Mouse (Mus musculus) megakaryocyte progenitor cell, adult 5-6 weeks (primary cell): Measurements from ENCODE around the gene Cetn3. TPM values are rescaled to one million over a fixed set of nuclear protein-coding genes. Genes with fewer than 3 reads are reported as not detected.

Source experiments
- ATAC-seq: replicated peaks from 2 replicates; pipeline ENCODE4 v1.8.0; 2016; ENCODE audit warnings: mild to moderate bottlenecking, moderate TSS enrichment, inconsistent platforms; ENCODE audit not compliant: poor library complexity
- total RNA-seq, 2 experiments: library from RNA; stranded (forward) in 1 of 2; stranded (reverse) in 1 of 2; fragments of 157-497, 149-512 nt in 1 of 2; fragments of 200-1000 nt in 1 of 2; gene quantifications; 2 replicates each; pipeline versions ENCODE4 v1.2.3 to v1.2.4; 2015 to 2017

The Cetn3 gene
- total RNA-seq, 2 experiments from 2014 or later: 221 to 388 TPM

DNA sequence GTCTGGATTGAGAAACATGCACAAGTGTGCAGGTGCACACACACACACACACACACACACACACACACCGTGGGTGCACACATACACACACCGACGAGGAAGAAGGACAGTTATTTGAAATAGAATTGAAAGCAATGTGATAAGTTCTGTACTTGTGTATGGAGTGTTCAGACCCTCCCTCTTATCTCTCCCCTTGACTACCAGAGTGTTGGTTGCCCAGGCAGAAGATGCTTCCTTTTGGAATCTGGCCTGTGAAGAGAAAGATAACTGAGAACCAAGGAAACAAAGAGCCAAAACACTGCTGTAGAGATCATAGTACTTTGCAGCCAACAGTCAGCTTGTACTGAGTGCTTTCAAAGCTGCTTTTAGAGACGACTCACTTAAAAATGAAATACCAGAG lies 20.8 kb downstream of the Cetn3 start:
- ATAC-seq: peak; percentile 20; the same call in 1 of the 2 replicates

DNA sequence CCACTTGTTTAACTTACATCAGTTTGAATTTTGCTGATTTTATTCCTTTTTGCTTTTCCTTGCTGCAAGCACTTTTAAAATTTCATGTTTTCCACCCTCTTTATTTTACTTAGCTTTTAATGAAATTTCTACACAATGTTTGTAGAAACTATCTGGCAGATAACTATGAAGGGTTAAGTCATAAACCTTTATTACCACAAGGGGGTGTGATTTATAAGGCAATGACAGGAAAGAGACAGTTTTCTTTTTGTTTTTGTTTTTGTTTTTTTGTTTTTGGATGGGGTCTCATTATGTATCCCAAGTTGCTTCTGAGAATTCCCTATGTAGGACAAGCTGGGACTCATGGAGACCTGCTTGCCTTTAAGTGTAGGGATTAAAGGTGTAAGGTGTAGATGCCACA lies 39.9 kb downstream of the Cetn3 start:
- ATAC-seq: no peak

DNA sequence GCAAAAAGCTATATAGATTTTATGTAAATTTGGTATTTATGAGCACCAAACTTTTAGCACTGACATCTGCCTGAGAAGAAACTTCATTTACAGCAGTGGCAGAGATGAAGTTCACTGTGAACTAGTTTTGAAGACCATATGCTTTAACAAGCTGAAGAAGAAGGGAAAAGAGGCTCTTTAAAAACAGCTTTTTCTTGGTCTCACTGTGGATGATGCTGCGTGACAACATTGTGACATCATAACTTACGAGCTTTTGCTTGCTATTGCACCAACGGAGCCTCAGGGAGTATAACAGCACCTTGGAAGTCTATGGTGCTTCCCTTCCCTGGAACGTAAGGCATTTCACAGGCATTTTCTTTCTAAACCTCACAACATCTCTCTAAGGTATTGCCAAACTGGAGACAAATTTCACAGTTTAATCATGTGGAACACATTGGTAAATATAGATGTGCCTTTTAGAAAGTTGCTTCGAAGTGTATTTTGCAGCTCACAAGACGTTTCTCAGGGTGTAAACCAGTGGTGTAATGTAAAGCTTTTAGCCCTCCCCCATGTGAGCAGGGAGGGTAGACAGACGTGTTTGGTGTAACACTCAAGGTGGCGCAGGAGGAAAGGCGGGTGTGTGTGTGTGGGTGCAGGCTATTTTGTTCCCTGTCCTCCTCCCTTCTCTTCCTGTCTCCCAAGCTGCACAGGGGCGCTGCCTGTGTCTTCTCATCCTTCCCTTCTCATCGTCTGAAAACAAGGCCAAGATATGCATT lies 41.9 kb downstream of the Cetn3 start:
- no peak for ATAC-seq

DNA sequence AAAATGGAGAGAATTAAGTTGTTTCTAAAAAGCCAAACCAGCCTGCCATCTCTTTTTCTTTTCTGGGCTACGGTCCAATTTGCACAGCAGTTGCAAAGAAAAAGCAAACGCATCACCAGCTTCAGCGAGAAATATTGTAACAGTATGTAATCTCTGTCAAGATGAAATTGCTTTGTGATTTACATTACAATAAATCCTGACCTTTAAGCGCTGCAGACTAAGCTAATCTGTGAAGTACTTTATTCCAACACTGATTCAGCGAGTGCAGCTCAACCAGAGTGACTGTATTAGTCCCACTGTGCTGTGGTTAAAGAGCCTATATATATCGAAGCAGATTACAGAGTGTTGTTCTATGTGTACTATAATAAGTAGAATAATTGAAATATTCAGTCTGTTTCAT lies 45.6 kb downstream of the Cetn3 start:
- ATAC-seq: no peak

DNA sequence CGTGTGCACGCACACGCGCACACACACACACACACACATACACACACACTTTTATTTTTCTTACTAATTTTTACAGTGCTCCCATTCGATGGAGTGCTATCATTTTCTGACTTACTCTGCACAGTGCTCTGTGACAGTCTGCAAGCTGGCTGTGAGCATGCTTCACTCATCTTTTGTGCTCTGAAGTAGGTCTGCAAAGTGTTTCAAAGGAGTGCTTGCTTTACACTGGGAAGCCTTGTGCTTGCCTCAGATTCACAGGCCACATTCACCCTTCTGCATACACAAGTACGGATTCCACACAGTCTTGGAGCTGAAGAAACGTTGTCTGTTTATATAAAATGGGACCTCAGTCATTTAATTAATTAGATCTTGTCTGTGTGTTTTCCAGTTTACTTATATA lies 49.0 kb downstream of the Cetn3 start:
- ATAC-seq: no peak

DNA sequence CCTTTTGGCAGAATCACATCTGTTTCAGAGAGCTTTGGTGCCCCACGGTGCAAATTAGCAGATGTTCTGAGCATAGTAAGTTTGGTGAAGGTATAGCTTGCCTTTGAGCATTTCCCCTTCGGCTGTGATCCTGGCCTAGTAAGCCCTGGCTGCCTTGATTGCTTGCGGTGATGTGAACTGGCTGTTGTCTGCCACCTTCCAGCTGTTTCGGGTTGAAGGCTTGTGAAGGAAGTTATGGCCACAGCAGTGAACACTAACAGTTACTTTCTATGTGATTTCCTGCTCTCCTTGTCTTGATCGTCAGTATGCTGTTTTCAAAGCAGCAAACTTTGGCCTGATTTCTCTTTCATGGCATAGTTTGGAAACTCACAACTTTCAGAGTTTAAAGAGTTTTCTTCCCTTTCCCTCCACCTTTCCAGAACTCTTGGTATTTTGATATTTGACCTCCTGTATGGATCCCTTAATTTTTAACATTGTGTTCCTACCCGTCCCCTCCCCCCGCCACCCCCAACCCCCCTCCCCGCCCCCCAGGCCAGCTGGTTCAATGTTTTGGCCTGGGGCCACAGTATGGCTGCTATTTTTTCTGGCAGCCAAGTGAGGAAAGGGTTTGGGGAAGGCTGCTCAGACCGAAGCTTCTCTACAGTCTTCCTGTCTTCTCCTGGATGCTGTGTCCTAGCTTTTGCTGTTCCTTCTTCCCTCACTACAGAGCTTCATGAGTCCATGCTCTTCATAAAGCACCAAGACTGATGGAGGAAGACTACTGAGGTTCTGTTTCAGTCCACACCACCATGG lies 53.7 kb downstream of the Cetn3 start:
- no peak for ATAC-seq

DNA sequence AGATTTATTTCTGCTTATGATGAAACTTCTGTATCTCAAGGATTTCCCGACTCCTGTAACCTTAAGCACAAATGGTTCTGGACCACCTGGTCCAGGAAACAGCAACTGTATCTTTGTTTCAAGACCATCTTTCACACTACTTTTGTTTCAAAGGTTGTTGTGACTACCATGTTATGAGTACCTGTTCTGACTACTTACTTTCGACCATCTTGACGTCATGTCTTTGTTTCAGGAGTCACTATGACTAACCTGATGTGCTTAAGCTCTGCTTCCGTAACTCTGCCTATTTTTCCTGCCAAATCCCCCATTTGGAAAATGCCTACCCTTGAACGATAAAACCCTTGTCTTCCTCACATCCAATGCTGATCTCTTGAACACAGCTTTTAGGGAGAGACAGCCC lies 55.1 kb downstream of the Cetn3 start:
- no peak for ATAC-seq

DNA sequence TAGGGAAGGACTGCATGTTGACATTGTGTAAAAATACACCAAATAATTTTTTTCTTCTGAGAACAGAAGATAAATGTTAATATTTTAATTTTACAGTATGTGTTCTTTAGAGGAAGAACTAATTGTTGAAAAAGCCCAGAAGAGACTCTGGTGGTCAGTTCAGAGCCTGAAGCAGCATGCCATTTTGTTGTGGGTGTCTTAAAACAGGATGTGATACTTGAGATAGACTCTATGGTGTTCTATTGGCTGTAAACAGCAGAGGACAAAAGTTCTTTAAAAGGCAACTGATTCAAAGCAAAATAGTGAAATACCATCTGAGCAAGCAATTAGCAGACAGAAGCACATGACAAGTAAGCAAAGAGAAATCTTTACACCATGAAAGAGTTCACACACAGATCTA lies 56.1 kb downstream of the Cetn3 start:
- ATAC-seq: no peak

DNA sequence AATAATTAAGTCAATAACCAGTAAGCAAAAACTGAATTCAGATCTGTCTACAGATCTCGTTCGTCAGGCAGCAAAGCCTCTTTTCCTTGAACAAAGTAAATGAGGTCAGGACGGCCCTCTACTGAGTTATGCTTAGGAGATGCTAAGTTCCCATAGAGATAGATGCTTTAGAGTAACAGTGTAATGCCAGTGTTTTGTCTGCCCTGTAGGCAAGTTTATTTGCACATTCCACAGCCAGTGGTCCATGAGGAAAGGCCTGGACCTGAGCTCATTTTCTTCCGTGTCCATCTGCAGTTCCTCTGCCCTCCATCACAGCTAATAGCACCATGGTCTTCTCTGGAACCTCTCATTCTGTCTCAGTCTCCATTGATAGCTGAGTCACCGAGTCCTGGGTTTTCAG lies 57.4 kb downstream of the Cetn3 start:
- no peak for ATAC-seq

DNA sequence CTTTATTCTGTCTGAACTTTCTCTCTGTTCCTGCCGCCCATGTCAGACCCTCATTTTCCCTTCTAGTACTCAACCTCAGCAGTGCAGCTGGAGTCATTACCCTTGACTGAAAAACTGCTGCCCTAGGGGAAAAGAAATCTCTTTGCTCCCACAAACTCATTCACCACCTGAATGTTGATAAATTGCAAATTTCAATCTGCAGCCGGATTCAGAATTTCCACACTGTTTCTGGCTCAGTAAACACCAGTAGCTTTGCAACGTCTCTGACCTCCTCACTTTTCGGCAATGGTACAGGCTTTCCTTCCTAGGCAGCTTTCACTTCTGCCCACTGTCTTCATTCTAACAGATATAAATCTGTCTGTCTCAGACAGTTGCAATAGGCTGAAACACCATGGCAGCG lies 57.8 kb downstream of the Cetn3 start:
- no peak for ATAC-seq

DNA sequence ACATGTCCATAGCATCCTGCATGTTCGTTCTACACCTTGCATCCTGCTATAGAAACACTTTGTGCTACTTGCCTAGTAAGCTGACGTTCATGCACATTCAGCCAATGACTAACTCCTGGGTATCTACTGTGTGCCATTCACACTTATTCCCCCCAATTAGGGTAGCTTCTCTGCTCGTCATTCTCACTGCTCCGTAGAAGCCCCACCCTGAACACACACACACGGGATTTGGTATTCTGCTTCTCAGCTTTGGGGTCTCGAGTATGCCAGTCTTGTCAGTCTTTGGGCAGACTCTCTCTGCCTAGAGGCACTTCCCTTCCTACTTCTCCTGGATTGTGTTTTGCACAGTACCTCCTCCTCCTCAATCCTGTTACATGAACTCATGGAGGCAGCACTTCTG lies 59.4 kb downstream of the Cetn3 start:
- no peak for ATAC-seq

Other genes starting within 250 kb of the Cetn3 start
- not detected in 2 replicates for gene Adgrv1, start 149.9 kb upstream of the Cetn3 start, total RNA-seq (2015)
- not detected in 2 replicates for gene Adgrv1, start 149.9 kb upstream of the Cetn3 start, total RNA-seq (2017)
- 21.0 and 24.8 TPM in 2 replicates for gene Lysmd3, start 125.4 kb upstream of the Cetn3 start, total RNA-seq (2015)
- gene Lysmd3, start 125.4 kb upstream of the Cetn3 start, total RNA-seq (2017): 13.5 and 17.7 TPM in 2 replicates
- 12.6 and 17.9 TPM in 2 replicates for gene Polr3g, start 72.1 kb upstream of the Cetn3 start, total RNA-seq (2015)
- gene Polr3g, start 72.1 kb upstream of the Cetn3 start, total RNA-seq (2017): 24.9 and 34.4 TPM in 2 replicates
- 3.8 and 4.9 TPM in 2 replicates for gene Mblac2, start 71.7 kb upstream of the Cetn3 start, total RNA-seq (2015)
- 2.3 and 4.1 TPM in 2 replicates for gene Mblac2, start 71.7 kb upstream of the Cetn3 start, total RNA-seq (2017)